Mouse (Mus musculus): ENCODE results near the gene Faap100. TPM values are rescaled to one million over a fixed set of nuclear protein-coding genes. Genes with fewer than 3 reads are reported as not detected.
A peak's percentile ranks its signal among the peaks of the same experiment; 100 is the strongest.
"Not testable (repeated sequence)": the region's sequence is repeated elsewhere in the genome, so short reads cannot be mapped to it uniquely, and the experiment has no call there.

The Faap100 gene
- total RNA-seq, 2 experiments from 2014 or later = 15.2 to 15.3 TPM

DNA sequence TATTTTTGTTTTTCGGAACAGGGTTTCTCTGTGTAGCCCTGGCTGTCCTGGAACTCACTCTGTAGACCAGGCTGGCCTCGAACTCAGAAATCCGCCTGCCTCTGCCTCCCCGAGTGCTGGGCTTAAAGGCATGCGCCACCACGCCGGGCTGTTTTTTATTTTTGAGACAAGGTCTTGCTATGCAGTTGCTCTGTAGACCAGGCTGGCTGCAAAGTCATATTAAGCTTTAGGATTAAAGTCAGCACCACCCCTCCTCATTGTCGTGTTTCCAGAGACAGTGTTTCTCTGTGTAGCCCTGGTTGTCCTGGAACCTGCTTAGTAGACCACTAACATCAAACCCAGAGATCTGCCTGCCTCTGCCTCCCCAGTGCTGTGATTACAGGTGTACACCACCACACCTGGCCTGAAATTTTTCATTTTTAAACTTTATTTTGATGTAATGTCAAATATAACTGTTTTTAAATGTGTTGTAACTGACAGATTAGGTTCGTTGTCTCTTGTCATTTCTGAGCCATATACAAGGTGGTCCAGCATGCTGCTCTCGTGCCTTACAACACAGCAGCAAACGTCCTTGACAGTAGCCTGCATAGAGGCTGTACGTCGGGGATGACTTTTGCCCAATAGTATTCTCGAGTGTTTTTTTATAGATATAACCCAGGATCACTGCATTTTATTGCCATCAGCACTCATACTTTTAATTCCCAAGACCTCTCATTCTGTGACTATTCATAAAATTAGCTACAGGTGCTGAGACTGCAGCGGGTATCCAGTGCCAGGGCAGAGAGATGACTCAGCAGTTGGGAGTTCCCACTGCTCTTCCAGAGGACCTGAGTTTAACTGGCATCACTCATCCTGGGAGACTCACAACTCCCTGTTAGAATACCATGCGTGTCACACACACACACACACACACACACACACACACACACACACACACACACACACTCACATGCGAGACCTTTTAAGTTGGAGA is 24.0 kb downstream of the Faap100 start:
- intact Hi-C loops (cut with DNase I) = loop anchor here (5.0 kb wide), 1 partner anchor 68 kb away; no protein-coding TSS in a partner anchor
- no peak for DNase-seq (ENCODE audit: low spot score)

DNA sequence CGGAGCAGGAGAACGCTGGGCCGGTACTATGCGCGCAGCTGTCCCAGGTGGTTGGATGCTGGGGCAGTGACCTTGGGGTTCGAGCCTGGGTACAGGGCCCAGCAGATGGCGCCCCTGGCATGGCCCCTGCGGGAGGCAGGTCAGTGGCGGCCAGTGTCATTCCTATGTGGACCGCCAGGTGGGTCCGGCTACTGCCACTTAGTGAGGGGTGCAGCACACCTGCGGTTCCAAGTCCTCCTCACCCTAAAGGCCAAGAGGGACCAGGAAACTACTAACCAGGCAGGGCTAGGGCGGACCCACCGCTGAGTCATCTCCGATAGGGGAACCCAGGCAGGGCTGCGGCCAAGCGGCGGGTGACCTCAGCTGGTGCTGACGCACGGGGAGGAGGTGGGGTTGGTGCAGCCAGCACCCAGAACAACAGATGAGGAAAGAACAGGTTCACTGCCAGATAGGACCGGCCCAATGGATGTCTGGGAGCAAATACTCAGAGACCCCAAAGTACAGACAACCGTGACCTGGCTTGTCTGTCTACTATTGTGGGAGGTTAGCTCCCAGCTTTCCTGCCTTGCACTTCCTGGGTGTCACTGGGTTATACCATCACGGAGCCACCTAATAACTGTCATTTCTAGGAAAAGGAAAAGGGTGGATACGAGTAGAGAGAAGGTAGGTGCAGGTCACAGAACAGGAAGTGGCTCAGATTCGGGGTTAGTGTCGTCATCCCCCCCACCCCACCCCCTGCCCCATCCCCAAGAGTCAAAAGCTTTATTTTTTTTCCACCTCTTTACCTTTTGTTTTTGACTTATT is 24.9 kb downstream of the Faap100 start:
- peak; percentile 91 for DNase-seq (ENCODE audit: low spot score)
- intact Hi-C loops (cut with DNase I) = loop anchor here (2.0 kb wide), 2 partner anchors 15 to 25 kb away; partner anchors contain the start of gene Faap100

DNA sequence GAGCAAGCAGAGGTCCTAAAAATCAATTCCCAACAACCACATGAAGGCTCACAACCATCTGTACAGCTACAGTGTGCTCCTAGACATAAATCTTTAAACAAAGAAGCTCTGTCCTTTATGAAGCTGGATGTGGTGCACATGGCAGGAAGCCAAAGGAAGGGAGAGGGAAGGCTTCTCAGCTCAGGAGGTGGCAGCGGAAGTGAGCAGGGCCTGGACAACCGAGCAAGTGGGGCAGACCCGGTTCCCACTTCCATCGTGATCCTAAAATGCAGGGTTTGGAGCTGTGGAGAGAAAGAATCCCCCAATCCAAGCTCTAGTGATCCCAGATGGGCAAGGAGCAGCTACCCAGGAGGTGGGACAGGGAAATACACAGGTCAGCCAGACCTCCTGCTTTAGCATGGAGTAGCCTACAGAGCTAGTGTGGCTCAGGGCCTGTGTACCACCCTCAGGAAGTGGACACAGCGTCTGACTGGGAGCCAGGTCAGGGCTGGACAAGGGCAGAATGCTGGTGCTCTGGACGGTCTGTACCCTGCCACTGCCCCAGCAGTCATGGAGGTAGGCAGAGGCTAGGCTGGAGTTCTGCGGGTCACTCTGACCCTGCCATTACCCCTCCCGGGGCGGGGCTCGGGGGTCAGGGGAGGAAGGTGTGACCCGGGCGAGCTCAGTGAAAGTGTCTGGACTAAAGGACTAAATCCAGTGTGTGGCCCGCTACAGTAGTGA is 25.8 kb downstream of the Faap100 start:
- no peak for DNase-seq (ENCODE audit: low spot score)
- intact Hi-C loops (cut with DNase I) = loop anchor here (2.0 kb wide), 2 partner anchors 16 to 26 kb away; partner anchors contain the start of gene Faap100

DNA sequence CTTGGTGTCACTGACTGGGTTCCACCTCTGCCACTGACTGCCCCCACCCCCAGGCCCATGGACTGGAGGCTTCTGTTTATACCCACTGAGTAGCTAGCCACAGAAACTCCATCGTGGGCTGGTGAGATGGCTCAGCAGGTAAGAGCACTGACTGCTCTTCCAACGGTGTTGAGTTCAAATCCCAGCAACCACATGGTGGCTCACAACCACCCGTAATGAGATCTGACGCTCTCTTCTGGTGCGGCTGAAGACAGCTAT is 26.5 kb downstream of the Faap100 start:
- intact Hi-C loops (cut with DNase I) = loop anchor here (2.0 kb wide), 2 partner anchors 17 to 27 kb away; partner anchors contain the start of gene Faap100
- not testable (repeated sequence) for DNase-seq (ENCODE audit: low spot score)

DNA sequence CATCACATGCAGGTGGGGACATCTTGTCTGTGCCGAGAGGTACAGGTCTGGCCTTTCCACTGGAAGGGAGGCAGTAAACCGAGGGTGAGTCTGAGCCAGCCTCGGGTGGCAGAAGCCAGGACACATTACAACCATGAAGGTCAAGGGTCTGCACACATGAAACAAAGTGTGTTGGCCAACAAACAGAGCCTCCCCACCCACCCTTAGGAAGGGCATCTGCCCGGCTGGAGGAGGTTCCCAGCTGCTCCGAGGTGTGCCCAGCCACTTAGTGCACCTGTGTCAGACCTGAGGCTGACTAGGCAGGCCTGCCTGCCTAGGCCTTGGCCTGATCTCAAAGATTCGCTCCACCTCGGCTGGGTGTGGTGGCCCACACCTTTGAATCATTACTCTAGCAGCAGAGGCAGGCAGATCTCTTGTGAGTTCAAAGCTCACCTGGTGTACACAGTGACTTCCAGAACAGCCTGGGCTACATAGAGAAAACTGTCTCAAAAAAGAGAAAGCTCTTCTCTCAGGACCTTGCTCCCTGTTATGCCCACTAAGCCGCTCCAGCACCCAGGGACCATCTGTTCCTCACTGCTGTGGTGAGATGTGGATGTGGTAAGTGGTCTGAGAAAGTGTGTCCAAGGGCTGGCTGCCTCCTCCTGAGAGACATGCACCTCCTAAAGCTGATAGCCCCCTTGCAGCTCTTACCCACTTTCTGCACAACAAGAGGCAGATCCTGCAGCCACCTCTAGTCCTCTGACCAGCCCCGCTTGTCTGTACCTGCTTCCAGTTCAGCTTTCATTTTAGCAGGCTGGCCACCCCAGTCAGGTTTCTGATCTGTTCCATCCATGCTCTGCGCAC is 27.1 kb downstream of the Faap100 start:
- intact Hi-C loops (cut with DNase I) = loop anchor here (2.0 kb wide), 2 partner anchors 17 to 27 kb away; partner anchors contain the start of gene Faap100
- no peak for DNase-seq (ENCODE audit: low spot score)

DNA sequence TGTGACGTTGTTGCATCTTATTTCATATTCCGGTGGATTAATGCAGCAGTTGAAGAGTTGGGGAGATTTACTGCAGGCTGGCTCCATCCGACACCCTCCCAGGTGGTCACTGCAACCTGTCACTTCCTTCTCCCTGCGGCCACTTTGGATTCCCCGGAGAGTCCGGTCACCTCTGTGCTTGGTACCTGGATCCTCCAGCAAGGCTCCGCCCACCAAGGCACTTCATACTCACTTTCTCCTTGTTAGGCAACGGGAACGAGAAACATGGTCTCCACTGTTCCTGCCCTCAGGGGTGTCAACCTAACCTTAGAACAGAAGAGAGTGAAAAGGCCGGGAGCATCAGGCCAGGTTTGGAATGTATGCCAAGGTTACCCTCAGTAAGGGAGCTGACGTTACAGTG is 27.9 kb downstream of the Faap100 start:
- intact Hi-C loops (cut with DNase I) = no loop called here
- no peak for DNase-seq (ENCODE audit: low spot score)

DNA sequence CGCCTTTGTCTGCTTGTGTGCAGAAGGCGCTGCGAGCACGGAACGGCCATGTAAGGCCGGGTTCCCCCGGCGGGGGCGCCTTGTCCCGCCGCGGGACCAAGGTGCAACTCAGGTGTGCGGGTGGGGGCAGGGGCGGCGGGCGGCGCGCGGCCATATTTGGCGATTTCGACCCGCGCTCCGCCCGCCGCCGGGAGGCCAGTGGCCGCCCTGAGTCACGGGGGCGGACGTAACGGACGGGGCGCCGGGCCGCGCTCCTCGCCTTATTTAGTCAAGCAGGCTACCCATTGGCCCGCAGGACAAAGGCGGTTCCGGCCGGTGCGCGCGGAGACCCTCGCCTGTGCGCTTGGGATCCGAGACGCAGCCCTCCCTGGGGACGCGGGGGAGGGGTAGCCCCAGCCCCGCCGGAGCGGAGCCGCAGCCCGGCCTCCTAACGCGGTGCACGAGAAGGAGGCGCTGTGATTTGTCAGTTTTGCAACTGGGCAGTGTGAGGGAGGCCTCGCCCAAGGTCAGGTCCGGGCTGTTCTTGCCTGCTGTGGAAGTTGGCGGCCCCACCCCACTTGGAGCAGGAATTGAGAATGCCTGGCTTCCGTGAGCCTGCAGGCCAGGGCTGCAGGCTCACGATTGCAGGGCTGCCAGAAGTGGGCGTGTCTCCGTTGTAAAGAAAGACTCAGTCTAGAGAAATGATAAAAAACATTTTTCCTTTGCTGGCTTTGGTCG is 28.4 kb downstream of the Faap100 start:
- intact Hi-C loops (cut with DNase I) = loop anchor here (5.0 kb wide), 1 partner anchor 113 kb away; no protein-coding TSS in a partner anchor
- DNase-seq (ENCODE audit: low spot score) = peak; percentile 96

DNA sequence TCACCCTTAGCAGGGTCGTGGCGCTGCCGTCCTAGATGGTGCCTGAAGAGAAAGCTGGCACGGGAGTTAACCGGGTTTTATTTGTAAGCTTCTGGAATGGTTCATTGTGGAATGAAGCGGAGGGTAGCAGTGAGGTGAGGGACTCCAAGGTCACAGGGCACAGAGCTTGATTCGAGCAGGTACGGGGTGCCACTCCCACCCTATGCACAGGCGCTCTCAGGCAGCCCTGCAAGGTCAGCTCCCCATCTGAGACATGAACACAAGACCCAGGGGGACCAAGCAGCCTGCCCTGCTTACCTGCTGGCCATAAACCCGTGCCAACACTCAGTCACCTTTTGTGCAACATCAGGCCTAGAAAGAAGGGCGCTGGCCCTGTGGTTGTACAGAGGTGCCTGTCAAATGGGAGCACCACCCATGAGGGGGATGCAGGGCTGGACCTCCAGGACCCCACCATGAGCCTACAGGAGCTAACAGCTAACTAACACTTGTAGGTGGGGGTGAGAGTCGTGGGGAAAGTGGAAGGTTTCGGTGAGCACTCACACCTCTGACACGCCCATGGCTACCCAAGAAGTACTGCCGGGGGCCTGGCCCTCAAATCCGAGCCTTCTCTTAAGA is 29.1 kb downstream of the Faap100 start:
- intact Hi-C loops (cut with DNase I) = loop anchor here (5.0 kb wide), 1 partner anchor 112 kb away; no protein-coding TSS in a partner anchor
- no peak for DNase-seq (ENCODE audit: low spot score)

DNA sequence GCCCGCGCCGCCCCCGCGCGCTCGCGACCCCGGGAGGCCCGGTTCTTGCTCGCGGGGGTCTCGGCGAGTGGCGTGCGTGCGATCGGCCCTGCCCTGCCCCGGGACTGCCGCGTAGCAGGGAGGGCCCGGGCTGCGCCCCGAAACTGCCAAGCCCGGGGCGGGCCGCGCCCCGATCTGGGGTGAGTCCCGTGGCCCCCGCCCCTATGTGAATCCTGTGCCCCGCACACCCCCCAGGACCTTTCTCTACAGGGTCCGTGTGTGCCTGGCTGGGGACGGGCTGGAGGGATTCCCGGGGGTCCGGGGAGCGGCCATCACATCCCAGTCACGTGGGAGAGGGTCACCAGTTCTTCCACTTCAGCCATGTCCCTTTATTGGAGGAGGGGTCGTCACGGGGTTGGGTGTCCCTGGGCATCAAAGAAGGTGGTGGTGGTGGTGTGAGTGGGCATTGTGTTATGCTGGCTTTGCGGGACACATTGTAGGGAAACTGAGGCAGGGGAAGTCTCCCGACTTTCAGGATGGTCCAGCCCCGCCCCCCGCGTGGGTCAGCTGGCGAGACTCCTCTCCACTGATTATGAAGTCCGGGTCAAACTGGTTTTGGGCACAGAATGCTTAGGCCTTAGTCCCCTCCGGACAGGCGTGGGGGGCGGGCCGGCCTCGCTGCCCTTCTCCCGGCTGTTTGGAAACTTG is 29.7 kb downstream of the Faap100 start:
- intact Hi-C loops (cut with DNase I) = loop anchor here (5.0 kb wide), 1 partner anchor 112 kb away; no protein-coding TSS in a partner anchor
- DNase-seq (ENCODE audit: low spot score) = peak; percentile 57

DNA sequence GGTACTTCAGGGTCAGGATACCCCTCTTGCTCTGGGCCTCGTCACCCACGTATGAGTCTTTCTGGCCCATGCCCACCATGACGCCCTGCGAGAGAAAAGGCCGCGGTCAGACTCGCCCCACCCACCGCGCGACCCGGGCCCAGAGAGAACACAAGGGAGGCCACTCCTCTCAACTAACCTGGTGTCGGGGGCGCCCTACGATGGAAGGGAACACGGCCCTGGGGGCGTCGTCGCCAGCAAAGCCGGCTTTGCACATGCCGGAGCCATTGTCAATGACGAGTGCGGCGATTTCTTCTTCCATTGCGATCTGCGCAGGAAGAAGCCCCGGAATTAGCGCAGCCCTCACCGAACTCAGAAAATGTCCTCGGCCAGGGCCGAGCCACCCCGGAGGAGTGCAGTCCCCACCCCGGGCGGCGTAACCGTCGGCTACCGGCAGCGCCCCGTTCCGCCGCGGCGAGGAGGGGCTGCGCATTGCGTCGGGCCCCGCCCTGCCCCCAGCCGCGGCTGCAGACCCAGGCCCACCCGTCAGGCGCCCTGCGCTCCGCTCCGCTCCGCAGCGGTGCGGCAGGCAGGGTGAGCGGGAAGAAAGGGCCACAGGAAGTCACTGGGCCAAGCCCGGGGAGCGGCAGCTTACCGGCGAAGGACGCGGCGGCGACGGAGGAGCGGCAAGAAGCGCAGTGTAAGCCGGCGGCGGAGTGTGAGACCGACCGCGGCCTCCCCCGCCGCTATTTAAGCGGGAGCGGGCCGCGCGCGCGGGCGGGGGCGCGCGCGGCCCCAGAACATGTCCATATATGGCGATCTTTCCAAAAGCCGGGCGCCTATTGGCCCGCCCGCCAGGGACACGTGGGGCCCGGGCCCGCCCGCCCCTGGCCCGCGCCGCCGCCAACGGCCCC is 30.5 kb downstream of the Faap100 start, which contains the start of gene Actg1:
Actg1 (minus strand) TSS at position 752 of the 893 bp plus-strand sequence.
- intact Hi-C loops (cut with DNase I) = loop anchor here (5.0 kb wide), 1 partner anchor 111 kb away; no protein-coding TSS in a partner anchor
- peak; percentile 86 for DNase-seq (ENCODE audit: low spot score)

DNA sequence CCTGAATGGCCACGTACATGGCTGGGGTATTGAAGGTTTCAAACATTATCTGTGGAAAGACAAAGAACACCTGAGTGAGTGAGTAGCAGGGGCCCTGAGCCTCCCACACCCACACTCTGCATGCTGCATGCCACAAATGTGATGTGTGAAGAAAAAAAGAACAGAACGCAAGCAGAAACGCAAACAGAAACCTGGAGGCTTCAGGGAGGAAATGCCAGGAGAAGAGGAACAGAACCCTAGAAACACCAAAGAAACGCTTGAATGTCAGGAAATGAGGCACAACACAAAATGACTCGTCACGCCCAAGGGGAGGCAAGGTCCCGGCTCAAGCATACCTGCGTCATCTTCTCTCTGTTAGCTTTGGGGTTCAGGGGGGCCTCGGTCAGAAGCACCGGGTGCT is 31.3 kb downstream of the Faap100 start:
- intact Hi-C loops (cut with DNase I) = loop anchor here (5.0 kb wide), 1 partner anchor 110 kb away; no protein-coding TSS in a partner anchor
- no peak for DNase-seq (ENCODE audit: low spot score)

DNA sequence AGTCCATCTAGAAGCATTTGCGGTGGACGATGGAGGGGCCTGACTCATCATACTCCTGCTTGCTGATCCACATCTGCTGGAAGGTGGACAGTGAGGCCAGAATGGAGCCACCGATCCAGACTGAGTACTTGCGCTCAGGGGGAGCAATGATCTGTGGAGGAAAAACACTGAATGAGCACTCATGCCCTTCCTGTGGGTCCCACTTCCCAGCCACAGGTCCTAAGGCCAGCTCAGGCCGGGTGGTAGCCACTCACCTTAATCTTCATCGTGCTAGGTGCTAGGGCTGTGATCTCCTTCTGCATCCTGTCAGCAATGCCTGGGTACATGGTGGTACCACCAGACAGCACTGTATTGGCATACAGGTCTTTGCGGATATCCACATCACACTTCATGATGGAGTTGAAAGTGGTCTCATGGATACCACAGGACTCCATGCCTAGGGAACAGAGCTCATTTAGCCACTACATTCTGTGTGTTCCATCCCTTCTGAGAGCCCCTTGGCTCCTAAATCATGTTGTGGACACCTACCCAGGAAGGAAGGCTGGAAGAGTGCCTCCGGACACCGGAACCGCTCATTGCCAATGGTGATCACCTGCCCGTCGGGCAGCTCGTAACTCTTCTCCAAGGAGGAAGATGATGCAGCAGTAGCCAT is 32.1 kb downstream of the Faap100 start:
- intact Hi-C loops (cut with DNase I) = loop anchor here (5.0 kb wide), 1 partner anchor 109 kb away; no protein-coding TSS in a partner anchor
- not testable (repeated sequence) for DNase-seq (ENCODE audit: low spot score)

DNA sequence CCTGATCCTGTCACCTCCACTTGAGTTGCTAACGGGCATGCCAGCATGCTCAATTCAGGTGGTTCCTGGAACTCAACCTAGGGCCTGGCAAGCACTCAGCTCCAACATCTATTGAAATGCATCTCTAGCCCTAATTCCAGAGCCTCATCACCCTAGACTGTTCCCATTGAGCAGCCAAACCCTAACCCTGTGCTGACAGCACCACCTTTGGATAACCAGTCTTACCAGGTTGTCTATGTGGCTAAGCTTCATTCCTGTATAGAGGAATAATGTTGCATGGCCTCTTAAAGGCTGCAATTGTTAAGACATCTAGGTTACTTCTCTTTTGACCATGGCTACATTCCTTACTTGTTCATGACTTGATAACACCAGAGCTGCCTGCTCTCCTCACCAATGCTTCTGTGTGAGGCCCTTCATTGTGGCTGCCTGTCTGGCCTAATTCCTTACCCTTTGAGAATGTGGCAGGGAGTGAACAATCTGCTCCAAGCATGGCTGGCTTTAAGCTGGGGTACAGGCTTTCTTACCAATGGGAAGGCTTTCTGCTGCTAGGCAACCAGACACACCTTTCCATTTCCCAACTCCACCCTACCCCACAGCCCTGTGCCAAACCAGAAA is 33.4 kb downstream of the Faap100 start:
- intact Hi-C loops (cut with DNase I) = loop anchor here (5.0 kb wide), 1 partner anchor 108 kb away; no protein-coding TSS in a partner anchor
- DNase-seq (ENCODE audit: low spot score) = no peak

DNA sequence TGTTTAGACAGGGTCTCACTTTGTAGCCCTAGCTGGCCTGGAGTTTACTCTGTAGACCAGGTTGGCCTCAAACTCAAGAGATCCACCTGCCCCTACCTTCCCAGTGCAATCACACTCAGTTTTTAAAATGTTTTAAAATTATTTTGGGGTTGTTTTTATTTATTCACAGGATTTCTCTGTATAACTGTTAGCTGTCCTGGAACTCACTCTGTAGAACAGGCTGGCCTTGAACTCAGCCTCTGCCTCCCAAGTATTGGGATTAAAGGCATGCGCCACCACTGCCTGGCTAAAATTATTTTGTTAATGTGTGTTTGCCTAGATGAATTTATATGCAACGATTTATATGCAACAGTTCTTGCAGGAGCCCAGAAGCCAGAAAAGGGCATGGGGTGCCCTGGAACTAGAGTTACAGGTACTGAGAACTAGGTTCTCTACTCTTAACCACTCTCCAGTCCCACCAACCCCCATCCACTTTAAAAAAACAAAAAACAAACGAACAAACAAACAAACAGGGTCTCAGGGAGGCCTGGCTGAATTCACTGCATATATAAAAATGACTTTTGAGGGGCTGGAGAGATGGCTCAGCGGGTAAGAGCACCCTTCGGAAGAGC is 34.1 kb downstream of the Faap100 start:
- no peak for DNase-seq (ENCODE audit: low spot score)
- intact Hi-C loops (cut with DNase I) = no loop called here
